Mouse (Mus musculus): ENCODE measurements at regions not wholly inside any gene's neighbourhood (a gene's known extent, or its start where the extent isn't known, plus 50 kb on each side); places are given as distances from the start of the nearest gene placed in this dataset.
"Not testable (repeated sequence)": the region's sequence is repeated elsewhere in the genome, so short reads cannot be mapped to it uniquely, and the experiment has no call there.

DNA sequence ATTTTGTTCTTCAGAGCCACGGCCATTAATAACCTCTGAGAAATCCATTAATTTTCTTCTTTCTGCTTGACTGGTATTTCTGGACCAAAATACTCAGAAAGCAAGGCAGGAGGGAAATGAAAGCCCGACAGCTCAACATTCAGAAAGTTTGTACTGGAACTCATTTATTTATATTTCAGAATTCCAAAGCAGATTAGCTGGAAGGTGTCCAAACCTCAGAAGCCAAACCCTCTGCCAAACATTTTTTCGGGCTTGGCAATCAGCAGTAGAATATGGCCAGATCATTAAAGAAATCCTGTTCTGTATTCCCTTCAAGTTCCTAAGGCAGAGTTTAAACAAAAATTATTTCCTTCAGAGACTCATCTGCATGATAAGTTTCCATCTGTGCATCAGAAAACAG is 450.4 kb upstream of the Tbl1xr1 start:
- in situ Hi-C loops (cut with MseI, MboI), result no loop called here

DNA sequence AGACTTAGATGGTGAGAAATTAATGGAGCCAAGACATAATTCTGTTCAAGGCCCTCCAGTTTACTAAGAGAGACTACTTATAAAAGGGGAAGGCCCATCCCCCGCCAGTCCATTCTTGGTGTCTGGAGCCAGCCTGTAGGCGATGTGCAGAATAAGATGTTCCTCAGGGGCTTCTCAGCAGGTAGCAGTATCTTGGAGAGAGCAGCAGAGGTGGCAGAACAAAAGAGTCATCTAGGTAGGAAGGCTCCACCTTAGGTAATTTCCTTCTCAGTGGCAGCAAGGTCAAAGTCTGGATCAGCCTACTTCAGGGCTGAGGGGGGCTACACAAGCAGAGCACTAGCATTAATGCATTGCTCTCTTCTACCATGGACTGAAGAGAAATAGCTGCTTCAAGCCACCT is 449.4 kb upstream of the Tbl1xr1 start:
- in situ Hi-C loops (cut with MseI, MboI), result not testable (repeated sequence)

DNA sequence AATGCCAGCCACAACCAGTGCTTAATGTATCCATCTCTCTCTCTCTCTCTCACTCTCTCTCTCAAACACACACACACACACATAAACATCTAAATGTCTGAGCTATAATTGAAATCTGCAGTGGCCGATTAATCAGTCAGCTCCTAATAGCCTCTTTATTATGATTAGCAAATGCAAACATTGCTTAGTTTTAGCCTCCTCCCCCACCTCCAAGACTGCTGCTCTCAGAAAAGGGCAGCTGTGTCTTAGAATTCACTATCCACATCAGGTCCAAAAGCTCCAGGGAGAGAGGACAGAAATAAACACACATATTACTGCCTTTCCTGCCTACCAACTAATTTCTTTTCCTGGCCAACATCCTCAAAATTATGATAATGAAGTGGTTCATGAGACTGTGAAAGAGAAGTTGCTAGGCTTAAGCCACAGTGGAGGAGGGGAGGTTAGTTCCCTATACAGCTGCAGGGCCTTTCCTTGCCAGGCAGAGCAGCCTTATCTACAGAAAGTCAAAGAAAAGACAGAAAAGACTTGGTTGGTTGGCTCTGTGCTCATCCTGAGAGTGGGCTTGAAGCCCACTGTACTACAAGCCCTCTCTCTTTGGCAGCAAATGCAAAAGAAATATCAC is 442.7 kb upstream of the Tbl1xr1 start:
- in situ Hi-C loops (cut with MseI, MboI), result no loop called here

DNA sequence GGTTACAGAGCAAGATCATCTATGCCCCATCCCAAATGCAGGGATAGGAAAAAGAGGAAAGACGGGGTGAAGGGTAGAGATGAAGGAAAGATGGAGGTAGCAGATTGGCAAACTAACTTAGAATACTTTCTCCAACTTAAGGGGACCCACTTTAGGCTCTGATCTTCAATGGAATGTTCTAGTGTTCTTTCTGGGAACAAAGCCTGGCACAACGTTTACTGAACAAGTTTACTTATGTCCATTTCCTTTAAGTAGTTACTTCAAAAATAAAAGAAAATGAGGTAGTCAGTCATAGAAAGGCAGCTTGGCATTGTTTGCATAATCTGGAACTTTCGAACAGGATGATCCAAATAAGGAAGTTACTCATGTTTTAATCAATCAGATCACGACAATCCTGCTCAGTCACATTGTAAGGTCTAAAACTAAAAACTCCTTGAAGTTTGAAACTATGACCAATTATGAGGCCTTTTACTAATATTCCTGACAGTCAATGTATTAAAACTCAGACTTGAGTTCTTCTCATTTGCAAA is 441.7 kb upstream of the Tbl1xr1 start:
- in situ Hi-C loops (cut with MseI, MboI), result no loop called here

DNA sequence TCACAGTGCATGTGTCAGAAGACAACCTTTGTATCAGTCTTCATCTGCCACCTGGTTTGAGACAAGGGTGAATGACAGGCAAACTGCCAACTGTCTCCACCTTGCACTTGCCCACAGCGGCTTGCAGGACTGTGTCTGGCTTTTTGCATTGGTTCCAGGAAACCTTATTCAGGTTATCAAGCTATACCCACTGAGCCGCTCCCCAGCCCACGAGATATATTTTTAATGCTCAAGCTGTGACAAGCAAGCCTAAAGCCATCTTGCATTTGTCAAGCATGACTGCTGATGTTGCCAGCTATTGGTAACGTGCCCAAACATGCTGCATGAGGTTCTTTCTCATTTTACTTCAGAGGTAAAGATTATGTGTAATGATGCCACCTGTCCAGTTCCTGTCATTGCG is 437.6 kb upstream of the Tbl1xr1 start:
- in situ Hi-C loops (cut with MseI, MboI), result no loop called here

DNA sequence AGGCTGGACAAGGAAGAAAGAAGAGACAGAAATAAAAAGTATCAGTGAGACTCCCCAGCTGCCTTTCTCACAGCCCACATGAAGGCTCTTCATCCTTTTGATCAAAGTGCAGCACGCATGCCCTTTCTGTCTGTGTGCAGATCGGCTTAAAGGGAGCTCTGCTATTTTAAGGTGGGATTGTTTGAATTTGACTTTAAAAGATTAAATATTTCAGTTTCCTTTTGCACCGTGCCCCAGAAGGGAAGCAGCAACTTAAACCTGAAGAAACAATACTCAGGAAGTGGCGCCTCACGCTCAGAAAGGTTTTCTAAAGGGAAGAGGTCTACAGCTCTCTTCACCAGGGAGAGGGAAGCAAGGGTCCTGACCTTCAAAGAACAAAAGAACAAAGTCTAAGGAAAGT is 436.9 kb upstream of the Tbl1xr1 start:
- in situ Hi-C loops (cut with MseI, MboI), result no loop called here

DNA sequence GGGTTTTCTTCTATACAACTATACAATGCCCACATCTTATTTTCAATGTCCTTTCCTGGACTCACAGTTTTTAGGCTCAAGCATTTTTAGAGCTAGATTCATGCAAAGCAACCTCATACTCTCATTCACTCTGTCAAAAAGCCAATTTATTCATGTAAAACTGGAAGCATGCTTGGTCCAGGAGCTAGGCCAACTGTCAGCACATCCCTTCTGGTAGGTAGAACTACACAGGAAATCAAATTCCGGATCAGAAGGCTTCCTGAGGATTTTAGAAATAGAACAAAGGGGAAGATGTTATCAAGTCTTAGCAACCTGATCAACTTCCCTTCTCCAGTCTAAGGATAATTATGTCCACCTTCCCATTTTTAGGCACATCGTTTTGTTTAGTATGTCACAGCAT is 432.4 kb upstream of the Tbl1xr1 start:
- in situ Hi-C loops (cut with MseI, MboI), result no loop called here

DNA sequence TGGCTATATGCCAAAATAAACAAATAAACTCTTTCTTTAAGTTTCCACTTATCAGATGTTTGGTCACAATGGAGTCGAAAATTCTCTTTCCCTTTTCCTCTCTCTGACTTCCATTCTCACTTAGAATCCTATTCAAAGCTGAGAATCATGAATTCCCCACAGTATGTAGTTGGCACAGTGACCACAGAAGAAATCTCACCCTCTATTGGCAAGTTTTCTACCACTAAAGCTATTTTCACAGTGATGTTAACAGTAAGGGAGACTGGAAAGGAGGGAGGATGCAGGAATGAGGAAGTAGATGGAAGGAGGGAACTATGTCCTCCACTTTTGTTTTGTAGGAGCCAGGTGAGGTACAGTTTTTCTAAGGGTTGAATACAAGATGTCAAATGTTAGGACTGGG is 431.2 kb upstream of the Tbl1xr1 start:
- in situ Hi-C loops (cut with MseI, MboI), result no loop called here

DNA sequence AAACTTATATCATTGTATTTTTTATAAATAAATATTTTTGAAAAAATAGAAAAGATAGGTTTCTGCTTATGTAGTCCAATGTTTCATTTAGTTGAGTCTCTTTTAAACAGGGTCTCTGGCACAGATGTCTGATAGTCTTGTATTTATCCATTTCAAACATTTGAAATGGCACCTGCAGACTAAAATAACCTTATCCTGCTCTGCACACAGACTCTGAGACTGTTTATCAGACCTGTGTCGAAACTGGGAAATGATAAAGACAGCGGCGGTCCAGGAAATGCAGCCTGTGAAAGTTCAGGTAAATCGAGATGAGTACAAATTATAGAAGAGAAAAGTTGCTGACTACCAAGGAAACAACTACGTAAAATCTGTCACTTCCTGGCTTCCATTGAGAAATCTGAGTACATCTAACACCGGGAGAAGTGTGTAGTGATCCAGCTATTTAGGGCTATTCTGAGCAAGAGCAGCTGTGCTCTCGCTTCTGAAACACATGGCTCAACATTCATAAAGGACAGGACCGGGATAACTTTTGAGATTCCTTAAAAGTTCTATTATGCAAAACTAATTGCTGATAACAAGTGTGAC is 426.5 kb upstream of the Tbl1xr1 start:
- in situ Hi-C loops (cut with MseI, MboI), result no loop called here

DNA sequence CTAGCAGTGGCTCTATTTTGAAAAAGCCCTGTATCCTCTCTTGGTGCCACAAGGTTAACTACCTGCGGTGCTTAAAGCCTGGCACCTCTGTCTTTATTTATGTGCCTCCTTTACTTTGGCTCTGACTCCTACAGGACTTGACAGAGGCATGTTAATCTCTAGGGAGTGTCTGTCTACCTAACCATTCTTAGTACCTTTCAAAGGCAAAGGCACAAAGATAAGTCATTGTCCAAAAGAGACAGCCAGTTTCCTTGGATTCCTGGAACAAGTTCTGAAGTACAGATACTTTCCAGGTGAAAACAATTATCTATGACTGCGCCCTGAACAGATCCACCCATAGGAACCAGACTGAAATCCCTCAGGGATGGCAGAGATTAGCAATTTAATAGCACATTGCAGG is 421.2 kb upstream of the Tbl1xr1 start:
- in situ Hi-C loops (cut with MseI, MboI), result no loop called here

DNA sequence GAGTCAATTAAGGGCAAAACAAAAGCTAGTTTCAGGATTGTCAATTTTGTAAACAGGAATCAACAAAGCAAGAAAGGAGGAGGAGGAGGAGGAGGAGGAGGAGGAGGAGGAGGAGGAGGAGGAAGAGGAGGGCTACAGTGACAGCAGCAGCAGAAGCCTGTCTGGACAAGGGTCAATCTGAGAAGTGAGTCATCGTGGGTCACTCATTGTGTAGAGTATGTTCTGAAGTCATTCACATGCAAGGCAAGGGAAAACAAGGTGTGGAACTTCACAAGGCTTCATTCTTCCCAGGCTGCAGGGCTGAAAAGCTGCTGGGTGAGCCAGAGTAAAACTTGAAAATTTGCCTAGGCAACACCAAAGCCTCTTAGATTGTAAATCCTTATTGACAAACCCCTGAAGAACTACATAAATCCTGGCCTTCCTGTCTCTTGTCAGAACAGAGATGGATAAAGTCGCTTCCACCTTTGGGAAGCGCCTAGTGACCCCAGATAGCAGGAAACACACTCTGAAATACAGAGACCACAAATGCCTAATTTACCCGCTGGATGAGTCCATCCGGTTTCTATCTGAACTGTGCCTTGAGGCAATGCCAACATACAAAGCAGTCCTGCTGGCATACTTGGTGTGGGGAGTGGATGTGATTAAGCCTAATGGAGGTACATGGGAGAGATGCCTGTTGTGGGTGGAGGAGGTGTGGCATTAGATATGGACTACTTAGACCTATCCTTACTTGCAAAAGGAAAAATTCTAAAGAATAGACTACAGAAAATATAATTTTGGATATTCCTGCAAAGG is 408.9 kb upstream of the Tbl1xr1 start:
- in situ Hi-C loops (cut with MseI, MboI), result no loop called here

DNA sequence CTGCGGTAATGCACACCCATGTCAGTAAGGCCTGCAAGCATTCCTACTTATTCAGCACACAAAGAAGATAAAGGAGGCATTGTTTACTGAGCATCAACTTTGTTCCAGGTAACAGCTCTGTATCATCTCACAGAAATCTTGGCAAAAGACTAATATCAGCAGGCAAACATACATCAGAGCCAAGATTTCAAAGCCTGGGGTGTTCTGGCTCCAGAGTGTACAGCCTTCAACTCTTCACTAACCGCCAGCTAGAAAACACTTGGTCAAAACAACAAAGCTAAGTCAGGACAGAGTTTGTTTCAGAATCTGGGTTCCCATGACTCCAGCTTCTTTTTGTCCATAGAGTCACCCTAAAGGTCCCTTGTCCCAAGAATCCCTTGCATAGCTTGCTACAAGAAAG is 404.6 kb upstream of the Tbl1xr1 start:
- in situ Hi-C loops (cut with MseI, MboI), result no loop called here

DNA sequence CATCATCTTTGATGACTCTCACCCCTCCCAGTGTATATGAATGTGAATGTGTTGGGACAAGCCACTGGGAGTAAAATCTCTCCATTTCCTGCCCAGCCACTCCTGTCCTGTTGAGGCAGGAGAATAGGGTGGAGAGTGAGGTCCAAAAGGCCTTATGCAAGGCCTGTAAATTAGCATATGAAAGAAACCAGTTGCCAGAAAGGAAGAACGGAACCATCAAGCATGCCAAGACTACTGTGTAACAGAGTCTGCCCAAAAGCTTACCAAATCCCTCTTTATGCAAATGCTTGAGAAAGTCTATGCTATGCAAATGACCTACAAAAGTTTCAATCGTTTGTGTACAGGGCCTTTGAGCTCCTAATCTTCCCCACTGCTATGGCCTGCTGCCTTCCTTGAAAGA is 404.0 kb upstream of the Tbl1xr1 start:
- in situ Hi-C loops (cut with MseI, MboI), result no loop called here

DNA sequence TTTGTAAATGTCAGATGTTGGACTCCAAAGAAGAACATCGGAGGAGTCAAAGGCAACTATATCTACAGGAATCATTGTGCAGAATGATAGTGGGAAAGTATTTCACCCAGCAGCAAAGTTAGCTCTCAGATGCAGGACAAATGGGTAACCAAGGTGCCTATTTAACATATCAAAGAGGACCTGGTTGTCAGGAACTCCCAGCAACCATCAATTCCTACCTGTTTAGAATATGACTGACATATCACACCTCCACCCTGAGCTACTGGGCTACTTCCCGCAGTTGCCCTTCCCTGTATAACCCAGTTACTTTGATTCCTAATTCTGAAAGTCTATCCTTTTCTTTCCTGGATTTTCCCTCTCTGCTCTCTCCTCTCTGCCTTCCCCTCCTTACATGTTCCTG is 403.0 kb upstream of the Tbl1xr1 start:
- in situ Hi-C loops (cut with MseI, MboI), result no loop called here

DNA sequence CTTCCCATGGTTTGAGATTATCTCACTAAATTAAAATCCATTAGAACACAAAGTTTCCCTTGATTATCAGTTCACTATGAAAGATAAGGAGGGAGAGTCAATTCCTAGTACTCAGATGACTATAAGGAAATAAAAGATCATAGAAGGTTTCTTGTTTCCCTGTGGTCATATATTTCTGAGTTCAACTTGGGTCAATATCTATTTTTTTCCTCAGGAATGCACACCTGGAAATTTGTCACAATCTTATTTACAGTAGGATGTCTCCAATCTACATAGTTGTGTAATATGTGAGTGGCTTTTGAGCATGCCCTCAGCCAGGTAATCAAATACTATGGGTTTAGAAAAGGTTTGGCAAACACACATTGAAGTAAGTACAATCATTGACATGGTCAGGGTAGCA is 398.2 kb upstream of the Tbl1xr1 start:
- in situ Hi-C loops (cut with MseI, MboI), result no loop called here

DNA sequence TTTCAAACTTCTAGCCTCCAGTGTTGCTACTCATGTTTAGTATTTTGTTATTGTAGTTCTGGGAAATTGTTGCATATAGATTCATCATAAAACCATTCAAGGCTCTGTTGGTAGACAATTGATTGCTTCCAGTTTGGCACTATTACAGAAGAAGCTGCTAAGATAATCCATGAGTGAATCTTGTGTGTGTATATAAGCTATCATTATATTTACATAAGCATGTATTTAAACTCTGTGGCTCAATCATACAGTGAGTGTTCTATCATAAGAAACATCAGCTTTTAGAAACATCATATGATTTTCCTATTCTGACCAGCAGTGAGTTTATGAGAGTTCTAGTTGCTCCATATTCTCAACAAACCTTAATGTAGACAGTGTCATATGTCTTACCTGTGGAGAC is 397.7 kb upstream of the Tbl1xr1 start:
- in situ Hi-C loops (cut with MseI, MboI), result no loop called here

DNA sequence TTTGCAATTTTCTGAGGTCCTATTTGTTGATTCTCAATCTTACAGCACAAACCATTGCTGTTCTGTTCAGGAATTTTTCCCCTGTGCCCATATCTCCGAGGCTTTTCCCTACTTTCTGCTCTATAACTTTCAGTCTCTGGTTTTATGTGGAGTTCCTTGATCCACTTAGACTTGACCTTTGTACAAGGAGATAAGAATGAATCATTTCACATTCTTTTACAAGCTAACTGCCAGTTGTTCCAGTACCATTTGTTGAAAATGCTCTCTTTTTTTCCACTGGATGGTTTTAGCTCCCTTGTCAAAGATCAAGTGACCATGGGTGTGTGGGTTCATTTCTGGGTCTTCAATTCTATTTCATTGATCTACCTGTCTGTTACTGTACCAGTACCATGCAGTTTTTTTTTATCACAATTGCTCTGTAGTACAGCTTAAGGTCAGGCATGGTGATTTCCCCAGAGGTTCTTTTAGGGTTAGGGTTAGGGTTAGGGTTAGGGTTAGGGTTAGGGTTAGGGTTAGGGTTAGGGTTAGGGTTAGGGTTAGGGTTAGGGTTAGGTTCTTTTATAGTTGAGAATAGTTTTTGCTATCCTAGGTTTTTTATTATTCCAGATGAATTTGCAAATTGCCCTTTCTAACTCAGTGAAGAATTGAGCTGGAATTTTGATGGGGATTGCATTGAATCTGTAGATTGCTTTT is 378.3 kb upstream of the Tbl1xr1 start:
- in situ Hi-C loops (cut with MseI, MboI), result not testable (repeated sequence)

DNA sequence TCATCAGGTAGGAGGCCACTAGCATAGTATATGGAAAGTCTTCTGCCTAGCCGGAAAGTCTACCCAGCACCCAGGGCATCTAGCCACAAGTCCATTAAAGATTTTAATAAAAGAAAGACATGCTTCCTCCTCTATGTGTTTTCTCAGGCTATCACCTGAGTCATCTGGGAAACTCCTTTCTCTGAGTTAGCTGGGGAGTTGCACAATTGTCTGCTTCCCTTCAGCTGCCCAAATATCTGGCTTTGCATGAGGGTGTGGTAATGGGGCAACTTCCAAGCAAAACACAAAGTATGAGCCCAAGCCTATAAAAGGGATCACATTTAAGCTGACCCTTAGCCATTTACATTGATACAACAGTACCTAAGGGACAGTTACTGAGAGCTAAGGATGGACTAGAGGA is 376.9 kb upstream of the Tbl1xr1 start:
- in situ Hi-C loops (cut with MseI, MboI), result no loop called here

DNA sequence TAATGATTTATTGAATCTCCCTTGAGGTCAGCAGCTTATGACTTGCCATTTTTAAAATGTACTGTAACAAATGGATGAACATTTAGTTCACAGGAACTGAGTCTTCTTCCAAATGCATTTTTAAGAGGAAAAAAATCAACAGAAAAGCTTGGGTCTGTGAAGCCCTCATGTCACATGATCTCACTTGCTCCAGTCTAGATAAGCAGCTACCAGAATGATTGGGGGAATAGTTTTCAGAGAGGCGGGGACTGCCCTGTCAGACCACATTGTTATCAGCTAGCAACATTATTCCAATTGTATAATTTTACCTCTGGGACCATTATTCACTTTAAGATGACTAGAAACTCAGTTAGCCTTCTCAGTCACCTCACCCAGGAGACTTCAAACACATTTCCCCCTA is 376.1 kb upstream of the Tbl1xr1 start:
- in situ Hi-C loops (cut with MseI, MboI), result no loop called here

DNA sequence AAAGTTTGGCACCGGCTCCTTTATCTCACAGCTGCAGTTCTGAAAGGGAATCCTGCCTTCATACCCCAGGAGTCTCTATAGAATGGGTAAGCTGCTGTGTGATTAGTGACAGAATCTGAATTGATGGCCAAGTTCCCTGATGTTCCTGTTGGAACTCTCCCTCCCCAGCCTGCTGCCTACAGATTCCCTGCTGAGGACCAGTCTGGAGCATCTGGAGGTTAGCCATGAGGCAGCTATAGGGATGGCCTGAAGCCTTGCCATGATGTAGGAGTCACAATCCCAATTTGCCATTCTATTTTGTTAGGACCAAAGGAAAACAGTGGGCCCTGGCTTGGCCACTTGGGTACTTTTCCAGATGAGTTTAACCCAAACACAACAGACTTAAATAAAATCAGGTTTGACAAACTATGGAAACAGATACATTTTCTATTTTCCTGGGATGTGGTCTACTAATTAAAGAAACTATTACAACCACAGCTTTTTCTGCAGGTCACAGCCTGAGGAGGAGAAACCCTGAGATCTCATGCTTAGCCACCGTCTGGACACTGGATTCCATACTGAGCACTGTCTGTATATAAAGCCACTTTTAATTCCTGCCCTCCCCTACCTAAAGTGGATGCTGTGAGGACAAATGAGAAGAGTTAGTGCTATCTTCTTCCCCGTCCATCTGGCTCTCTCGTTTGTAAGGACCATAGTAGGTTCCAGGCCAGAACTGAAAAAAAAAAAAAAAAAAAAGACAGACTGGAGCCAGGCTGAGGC is 349.5 kb upstream of the Tbl1xr1 start:
- in situ Hi-C loops (cut with MseI, MboI), result no loop called here

DNA sequence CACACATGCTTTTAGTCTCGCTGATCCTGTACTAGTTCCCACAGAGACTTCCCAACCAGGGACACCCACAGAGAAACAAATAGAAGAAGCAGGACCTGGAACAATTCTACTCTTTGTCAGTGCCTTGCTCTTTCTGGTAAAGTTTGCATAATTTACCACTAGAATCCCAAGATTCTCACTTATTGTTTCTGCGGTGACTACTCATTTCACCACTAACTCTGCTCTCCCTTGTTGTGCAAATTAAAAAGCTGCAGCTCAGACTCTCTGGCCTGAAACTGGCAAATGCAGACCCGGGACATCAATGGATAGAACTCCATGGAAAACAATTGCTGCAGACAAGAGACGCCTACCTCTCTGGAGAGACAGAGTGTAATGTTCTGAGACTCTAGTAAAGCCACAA is 348.4 kb upstream of the Tbl1xr1 start:
- in situ Hi-C loops (cut with MseI, MboI), result no loop called here

DNA sequence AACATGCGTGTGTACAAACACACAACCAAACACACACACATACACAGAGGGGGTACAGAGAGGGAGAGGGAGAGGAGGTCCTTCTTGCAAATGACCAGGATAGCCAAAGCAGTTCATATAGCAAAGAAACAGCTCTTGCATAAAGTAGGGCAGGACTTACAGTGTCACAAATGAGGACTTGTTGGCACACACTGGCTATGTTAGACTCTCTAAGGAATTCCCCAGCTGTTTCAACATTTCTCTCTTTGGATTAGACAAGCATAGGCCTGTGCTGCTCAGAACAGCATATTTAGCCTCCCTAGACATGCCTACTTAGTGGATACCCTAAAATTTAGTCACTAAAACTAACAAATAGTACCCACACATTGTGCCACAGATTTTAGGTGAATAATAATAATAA is 347.1 kb upstream of the Tbl1xr1 start:
- in situ Hi-C loops (cut with MseI, MboI), result no loop called here

Measured in mouse trophoblast stem cell (cell line).